Mouse (Mus musculus): ENCODE measurements around the gene Pycard.
"Not testable (repeated sequence)": the region's sequence is repeated elsewhere in the genome, so short reads cannot be mapped to it uniquely, and the experiment has no call there.

Gene Pycard

GRCm38 (mm10) chr7:127993341-127993977, at the start of gene Pycard:
Gene Pycard (minus strand): TSS chr7:127993867.
- DNase-seq (ENCODE audit: low read depth, low spot score) = no peak

GRCm38 (mm10) chr7:128042161-128042820, 48.6 kb upstream of the Pycard start:
- not testable (repeated sequence) for DNase-seq (ENCODE audit: low read depth, low spot score)

GRCm38 (mm10) chr7:128033616-128034015, 39.9 kb upstream of the Pycard start:
- no peak for DNase-seq (ENCODE audit: low read depth, low spot score)

- no peak for DNase-seq (ENCODE audit: low read depth, low spot score)
Observed at GRCm38 (mm10) chr7:128032989-128033293, 39.3 kb upstream of the Pycard start.

DNA sequence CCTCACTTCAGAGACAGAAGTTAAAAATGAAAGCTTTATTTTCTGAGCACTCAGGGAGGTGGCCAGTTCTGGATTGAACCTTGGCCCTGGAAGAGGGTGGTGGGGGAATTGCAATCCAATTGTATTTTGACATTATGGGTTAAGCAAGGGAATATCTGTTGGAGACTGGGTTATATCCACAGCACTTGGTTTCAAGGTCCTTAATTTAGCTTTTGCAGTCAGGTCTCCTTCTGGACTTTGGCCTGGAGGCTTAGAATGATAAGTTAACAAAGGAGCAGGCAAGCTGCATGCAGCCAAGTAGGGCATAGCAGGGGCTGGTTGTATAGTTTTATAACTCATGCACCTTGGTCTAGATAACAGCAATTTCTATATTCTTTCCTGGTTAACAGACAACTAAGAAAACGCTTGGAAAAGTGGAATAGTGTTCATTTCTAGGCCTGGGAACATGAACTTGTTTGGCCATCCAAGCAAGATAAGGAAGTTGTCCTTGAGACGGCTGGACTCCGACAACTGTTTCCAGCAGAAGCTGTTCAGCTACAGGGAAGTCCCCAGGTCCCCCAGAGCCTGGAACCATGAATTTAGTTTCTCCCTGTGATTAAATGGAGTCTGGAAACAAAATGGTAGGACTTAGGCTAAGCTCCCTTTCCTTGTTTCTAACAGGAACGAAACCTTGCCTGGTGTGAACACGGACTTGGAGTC, 38.8 kb upstream of the Pycard start:
- no peak for DNase-seq (ENCODE audit: low read depth, low spot score)

GRCm38 (mm10) chr7:128031403-128031976, 37.8 kb upstream of the Pycard start:
- DNase-seq (ENCODE audit: low read depth, low spot score) = no peak

- no peak for DNase-seq (ENCODE audit: low read depth, low spot score)
Observed at GRCm38 (mm10) chr7:128025381-128025780, 31.7 kb upstream of the Pycard start.

- DNase-seq (ENCODE audit: low read depth, low spot score) = no peak
Observed at GRCm38 (mm10) chr7:128024932-128025331, 31.3 kb upstream of the Pycard start.

- DNase-seq (ENCODE audit: low read depth, low spot score) = no peak
Observed at GRCm38 (mm10) chr7:128024364-128024763, 30.7 kb upstream of the Pycard start.

- DNase-seq (ENCODE audit: low read depth, low spot score) = no peak
Observed at GRCm38 (mm10) chr7:128023565-128023964, 29.9 kb upstream of the Pycard start.

DNA sequence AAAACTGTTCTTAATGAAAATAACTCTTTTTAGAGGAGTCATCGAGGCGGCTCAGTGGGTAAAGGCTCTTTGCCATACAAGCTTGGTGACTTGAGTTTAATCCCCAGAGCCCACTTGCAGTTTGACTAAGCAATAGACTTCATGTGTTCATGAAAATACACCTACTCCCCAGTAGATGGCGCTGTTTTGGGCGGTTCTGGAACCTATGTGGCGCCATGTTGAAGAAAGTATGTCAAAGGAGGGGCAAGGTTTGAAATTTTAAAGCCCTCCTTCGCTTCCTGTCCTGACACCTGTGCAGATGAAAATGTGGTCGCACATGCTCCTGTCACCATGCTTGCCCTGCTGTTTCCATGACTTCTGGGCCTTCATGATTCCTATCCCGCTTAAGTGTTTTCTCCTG, 29.3 kb upstream of the Pycard start:
- DNase-seq (ENCODE audit: low read depth, low spot score) = no peak

DNA sequence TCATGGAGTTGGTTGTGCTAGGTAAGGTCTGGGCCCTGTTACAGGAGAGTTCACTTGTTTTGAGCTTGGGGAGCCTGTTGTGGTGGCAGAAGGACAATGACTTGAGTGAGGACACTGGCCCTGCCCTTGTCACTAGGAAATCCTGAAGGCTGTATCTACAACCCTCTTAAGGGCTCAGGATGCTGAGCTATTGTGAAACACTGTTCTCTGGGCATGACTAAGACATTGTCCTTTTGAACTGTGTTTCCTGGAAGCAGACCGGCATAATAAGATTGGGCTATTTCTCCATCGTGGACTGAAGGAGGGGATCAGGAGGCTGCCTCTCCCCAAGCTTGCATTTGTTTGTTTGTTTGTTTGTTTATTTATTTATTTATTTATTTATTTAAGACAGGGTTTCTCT, 25.5 kb upstream of the Pycard start:
- DNase-seq (ENCODE audit: low read depth, low spot score) = no peak

- no peak for DNase-seq (ENCODE audit: low read depth, low spot score)
Observed at GRCm38 (mm10) chr7:128018275-128018674, 24.6 kb upstream of the Pycard start.

GRCm38 (mm10) chr7:128016650-128017049, 23.0 kb upstream of the Pycard start:
- DNase-seq (ENCODE audit: low read depth, low spot score) = no peak

GRCm38 (mm10) chr7:128016134-128016533, 22.5 kb upstream of the Pycard start:
- not testable (repeated sequence) for DNase-seq (ENCODE audit: low read depth, low spot score)

DNA sequence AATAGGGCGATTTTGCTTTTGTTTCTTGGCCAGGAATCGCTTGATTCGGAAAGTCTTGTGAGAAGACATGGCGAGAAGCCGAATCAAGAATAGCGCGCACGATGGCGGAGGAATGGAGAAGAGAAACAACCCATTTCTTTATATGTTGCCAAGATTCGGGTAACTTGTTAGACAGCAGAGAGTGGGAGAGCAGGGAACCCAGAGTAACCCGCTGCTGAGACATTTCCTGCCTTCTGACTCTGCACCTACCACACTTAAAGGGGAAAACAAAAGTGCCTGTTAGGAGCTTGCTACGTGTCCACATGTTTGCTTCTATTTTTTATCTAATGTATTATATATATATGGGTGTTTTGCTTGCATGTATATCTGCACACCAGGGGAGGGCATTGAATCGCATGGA, 19.4 kb upstream of the Pycard start:
- no peak for DNase-seq (ENCODE audit: low read depth, low spot score)

- no peak for DNase-seq (ENCODE audit: low read depth, low spot score)
Observed at GRCm38 (mm10) chr7:128012136-128012780, 18.6 kb upstream of the Pycard start.

DNA sequence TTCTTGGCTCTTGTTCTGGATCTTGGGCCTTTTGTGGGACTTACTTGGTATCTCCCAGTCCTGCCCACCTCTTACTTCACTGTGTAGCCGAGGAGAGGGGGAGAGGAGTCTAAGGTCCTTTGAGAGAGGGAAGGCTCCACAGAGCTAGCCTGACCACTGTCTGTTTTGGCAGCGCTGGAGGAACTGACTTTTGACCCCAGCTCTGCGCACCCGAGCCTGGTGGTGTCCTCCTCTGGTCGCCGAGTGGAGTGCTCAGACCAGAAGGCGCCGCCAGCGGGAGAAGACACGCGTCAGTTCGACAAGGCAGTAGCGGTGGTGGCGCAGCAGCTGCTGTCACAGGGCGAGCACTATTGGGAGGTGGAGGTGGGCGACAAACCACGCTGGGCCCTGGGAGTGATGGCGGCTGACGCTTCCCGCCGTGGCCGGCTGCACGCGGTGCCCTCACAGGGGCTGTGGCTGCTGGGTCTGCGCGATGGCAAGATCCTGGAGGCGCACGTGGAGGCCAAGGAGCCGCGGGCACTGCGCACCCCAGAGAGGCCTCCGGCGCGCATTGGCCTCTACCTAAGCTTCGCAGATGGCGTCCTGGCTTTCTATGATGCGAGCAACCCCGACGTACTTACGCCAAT, 16.2 kb upstream of the Pycard start:
- no peak for DNase-seq (ENCODE audit: low read depth, low spot score)

- no peak for DNase-seq (ENCODE audit: low read depth, low spot score)
Observed at GRCm38 (mm10) chr7:128006193-128006592, 12.5 kb upstream of the Pycard start.

DNA sequence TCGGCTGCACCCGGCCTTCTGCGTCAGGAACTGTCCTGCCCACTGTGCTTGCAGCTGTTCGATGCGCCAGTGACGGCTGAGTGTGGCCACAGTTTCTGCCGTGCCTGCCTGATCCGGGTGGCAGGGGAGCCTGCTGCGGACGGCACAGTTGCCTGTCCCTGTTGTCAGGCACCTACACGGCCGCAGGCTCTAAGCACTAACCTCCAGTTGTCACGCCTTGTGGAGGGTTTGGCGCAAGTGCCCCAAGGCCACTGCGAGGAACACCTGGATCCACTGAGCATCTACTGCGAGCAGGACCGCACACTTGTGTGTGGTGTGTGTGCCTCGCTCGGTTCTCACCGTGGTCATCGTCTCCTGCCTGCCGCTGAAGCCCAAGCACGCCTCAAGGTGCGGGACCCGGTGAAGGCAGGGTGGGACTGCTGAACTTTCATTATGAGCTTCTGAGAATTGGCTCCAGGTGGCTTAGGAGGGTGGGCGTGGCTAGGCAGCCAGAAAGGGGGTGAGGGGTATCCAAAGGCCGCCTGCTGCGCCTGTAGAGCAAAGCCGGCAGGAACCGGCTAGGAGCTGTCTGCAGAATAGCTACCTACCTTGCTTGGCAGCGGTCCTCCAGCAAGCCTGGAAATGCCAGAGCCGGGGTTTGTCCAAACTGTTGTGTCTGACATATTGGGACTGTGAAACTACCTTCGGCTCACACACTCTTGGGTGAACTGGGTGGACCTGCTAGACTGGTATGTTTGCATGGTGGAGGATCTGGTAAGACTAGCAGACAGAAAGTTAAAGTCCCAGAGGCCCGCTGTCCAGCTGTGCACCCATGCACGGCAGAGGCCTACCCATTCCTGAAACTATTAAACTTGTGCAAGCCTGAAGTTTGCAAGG, 11.1 kb upstream of the Pycard start:
- DNase-seq (ENCODE audit: low read depth, low spot score) = no peak

GRCm38 (mm10) chr7:128004150-128004486, 10.5 kb upstream of the Pycard start:
- no peak for DNase-seq (ENCODE audit: low read depth, low spot score)

All from WW6 (cell line).